Mouse (Mus musculus) forebrain, embryonic 16.5 days (tissue): ENCODE measurements around the gene Homer3. TPM values are rescaled to one million over a fixed set of nuclear protein-coding genes. Genes with fewer than 3 reads are reported as not detected.

Experiments used
- ATAC-seq: fragments of 200-750 bp; cut with Nextera tagmentation; 2 replicates; pipeline ENCODE4 v1.8.0; 2017; ENCODE audit warnings: mild to moderate bottlenecking, moderate library complexity
- H3K27ac ChIP-seq: fragments of 300-500 bp; sonication (generic); 2 replicates; pipeline ENCODE4 v1.5.1; 2014; ENCODE audit warnings: low read length, control low read depth
- H3K27me3 ChIP-seq: fragments of 300-500 bp; sonication (generic); replicated peaks from 2 replicates; pipeline ENCODE4 v1.6.1; 2014; ENCODE audit warnings: low read length; ENCODE audit not compliant: control insufficient read depth, insufficient read depth
- H3K36me3 ChIP-seq: fragments of 300-500 bp; sonication (generic); 2 replicates; pipeline ENCODE4 v1.6.1; 2014; ENCODE audit not compliant: control insufficient read depth, insufficient read depth
- H3K4me1 ChIP-seq: fragments of 300-500 bp; sonication (generic); replicated peaks from 2 replicates; pipeline ENCODE4 v1.6.1; 2014; ENCODE audit warnings: low read length; ENCODE audit not compliant: control insufficient read depth, insufficient read depth
- H3K4me2 ChIP-seq: fragments of 300-500 bp; sonication (generic); 2 replicates; pipeline ENCODE4 v1.6.1; 2014; ENCODE audit warnings: mild to moderate bottlenecking, low read length, control low read depth
- H3K4me3 ChIP-seq: fragments of 300-500 bp; sonication (generic); replicated peaks from 2 replicates; pipeline ENCODE4 v1.5.1; 2014; ENCODE audit warnings: mild to moderate bottlenecking, low read length, control low read depth
- H3K9ac ChIP-seq: fragments of 300-500 bp; sonication (generic); replicated peaks from 2 replicates; pipeline ENCODE4 v1.6.1; 2014; ENCODE audit warnings: low read depth, low read length, control low read depth
- H3K9me3 ChIP-seq: fragments of 300-500 bp; sonication (generic); 2 replicates; pipeline ENCODE4 v1.6.1; 2016; ENCODE audit warnings: low read length; ENCODE audit not compliant: control insufficient read depth
- WGBS: fragments of 180-500 bp; shearing (Covaris S2); extraction: QIAGEN DNeasy Blood & Tissue Kit; methylation state at CpG from one replicate; pipeline ENCODE4 v1.1.7; 2014; 5-methylcytosine and 5-hydroxymethylcytosine counted together
- polyA plus RNA-seq: library from polyadenylated mRNA; unstranded; fragments of >200 nt; fragmentation: Nextera tagmentation; extraction: Ambion mirVana; gene quantifications from 2 replicates; pipeline ENCODE4 v1.2.1, GENCODE M21; 2015

The Homer3 gene
- polyA plus RNA-seq, 1 experiment from 2014 or later: 49.4 TPM

DNA sequence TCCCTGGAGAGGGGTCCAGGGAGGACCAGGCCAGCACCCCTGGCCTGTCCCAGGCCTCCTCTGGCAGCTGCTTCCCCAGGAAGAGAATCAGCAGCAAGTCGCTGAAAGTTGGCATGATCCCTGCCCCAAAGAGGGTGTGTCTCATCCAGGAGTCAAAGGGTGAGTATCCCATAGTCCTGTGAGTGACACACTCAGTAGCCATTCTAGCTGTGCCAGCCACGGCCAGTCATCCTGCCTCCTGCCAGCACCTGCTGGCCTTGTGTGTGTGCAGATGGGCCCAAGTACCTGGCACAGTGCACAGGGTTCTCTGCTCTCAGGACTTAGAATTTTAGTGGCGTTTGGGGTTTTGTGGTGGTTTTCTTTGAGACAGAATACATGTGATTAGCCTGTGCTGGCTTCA, 25.2 kb upstream of the Homer3 start:
- WGBS: 85% methylated on average over 3 of the region's 3 CpGs

DNA sequence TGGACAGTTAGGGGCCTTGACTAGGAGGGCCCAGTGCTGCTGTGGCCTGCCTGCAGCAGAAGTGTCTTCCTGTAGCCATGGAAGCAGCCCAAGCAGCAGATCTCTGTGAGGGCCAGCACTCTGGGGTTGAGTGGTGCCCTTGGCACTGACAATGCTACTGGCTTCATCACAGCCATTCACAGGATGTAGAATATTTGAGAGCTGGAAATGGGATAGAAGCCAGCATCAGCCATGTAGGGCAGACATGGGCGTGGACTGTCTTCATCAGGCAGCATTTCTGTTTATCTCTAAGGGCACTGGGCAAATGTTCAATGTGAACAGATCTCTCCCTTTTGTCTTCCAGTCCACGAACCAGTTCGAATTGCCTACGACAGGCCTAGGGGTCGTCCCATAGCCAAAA, 24.0 kb upstream of the Homer3 start:
- Histone ChIP-seq H3K9me3 (no peaks in the 10 kb centered on the region), H3K36me3 (peaks cover 67% of the 10 kb centered on the region), H3K27me3 (no peaks in the 10 kb centered on the region), H3K4me3 (no peak overlapping the region), H3K4me1 (no peaks in the 10 kb centered on the region), H3K27ac (no peak overlapping the region), H3K9ac (no peak overlapping the region), H3K4me2 (no peak overlapping the region)
- 96% methylated on average over 5 of the region's 5 CpGs for WGBS
- ATAC-seq: no peak

More for the DNA sequence above, 25.2 kb upstream of the Homer3 start:
- Histone ChIP-seq H3K9ac (no peak overlapping the region), H3K27ac (no peak overlapping the region), H3K4me3 (no peak overlapping the region), H3K9me3 (no peaks in the 10 kb centered on the region), H3K4me2 (no peak overlapping the region), H3K4me1 (no peaks in the 10 kb centered on the region), H3K27me3 (no peaks in the 10 kb centered on the region), H3K36me3 (peaks cover 66% of the 10 kb centered on the region)
- no peak for ATAC-seq

DNA sequence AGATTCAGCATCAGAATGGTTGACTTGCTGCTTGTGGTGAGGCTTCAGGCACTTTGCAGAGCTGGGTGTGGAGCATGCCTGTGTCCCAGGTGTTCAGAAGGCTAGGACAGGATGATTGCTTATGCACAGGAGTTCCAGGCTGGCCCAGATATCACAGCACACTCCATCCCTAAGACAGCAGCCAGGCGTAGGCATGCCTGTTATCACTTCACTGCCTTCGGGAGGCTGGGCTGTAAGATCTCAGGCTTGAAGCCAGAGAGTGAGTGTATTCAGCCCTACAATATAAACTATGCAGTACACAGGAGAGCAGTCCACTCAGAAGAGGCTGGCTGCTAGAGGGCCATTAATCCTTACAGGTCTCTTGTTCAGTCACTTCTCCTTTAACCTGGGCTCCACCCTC, 23.6 kb upstream of the Homer3 start:
- no peaks in the 10 kb centered on the region for H3K27me3 ChIP-seq
- H3K4me2 ChIP-seq: no peak overlapping the region
- H3K4me1 ChIP-seq: no peaks in the 10 kb centered on the region
- no peak for ATAC-seq
- peaks cover 69% of the 10 kb centered on the region for H3K36me3 ChIP-seq
- H3K27ac ChIP-seq: no peak overlapping the region
- 93% methylated on average over 2 of the region's 2 CpGs for WGBS
- no peak overlapping the region for H3K9ac ChIP-seq
- no peaks in the 10 kb centered on the region for H3K9me3 ChIP-seq
- H3K4me3 ChIP-seq: no peak overlapping the region

- no peaks in the 10 kb centered on the region for H3K9me3 ChIP-seq
- H3K27me3 ChIP-seq: no peaks in the 10 kb centered on the region
- H3K4me2 ChIP-seq: no peak overlapping the region
- no peak overlapping the region for H3K27ac ChIP-seq
- peaks cover 20% of the 10 kb centered on the region for H3K36me3 ChIP-seq
- no peaks in the 10 kb centered on the region for H3K4me1 ChIP-seq
- H3K4me3 ChIP-seq: no peak overlapping the region
- no peak for ATAC-seq
- no peak overlapping the region for H3K9ac ChIP-seq
- WGBS: 86% methylated on average over 3 of the region's 3 CpGs
Measured at GRCm38 (mm10) chr8:70267674-70268073, 15.0 kb upstream of the Homer3 start.

DNA sequence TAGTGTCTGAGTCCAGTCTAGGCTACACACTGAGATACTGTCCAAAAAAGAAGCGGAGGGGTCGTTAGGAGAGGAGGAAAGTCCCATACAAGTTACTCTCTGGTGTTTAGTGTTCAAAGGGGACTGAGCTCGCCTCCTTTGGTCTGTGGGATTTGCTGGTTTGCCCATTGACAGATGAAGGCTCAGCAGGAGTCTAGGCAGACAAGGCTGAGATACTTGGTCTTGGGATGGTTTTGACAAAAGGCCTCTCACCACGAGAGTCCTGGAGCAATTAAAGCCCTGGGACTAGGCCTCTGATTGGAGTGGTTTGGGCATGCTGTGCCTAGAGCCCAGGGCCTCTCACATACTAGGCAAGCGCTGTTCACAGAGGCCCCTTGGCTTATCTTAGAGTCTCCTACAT, 14.3 kb upstream of the Homer3 start:
- H3K9me3 ChIP-seq: no peaks in the 10 kb centered on the region
- no peak overlapping the region for H3K9ac ChIP-seq
- no peaks in the 10 kb centered on the region for H3K4me1 ChIP-seq
- no peak overlapping the region for H3K4me2 ChIP-seq
- 0 out of 2 replicates have a peak, but pooled peaks have one; percentile 7 for ATAC-seq
- H3K27me3 ChIP-seq: no peaks in the 10 kb centered on the region
- WGBS: 20% methylated on average over 5 of the region's 5 CpGs
- no peak overlapping the region for H3K27ac ChIP-seq
- no peak overlapping the region for H3K4me3 ChIP-seq
- H3K36me3 ChIP-seq: peaks cover 14% of the 10 kb centered on the region

GRCm38 (mm10) chr8:70268799-70269565, 13.6 kb upstream of the Homer3 start:
- Histone ChIP-seq H3K36me3 (peaks cover 7% of the 10 kb centered on the region; the same call in 1 of the 2 replicates), H3K4me2 (no peak overlapping the region), H3K9me3 (no peaks in the 10 kb centered on the region), H3K27ac (no peak overlapping the region), H3K27me3 (no peaks in the 10 kb centered on the region), H3K4me3 (no peak overlapping the region), H3K4me1 (no peaks in the 10 kb centered on the region), H3K9ac (no peak overlapping the region)
- peak; percentile 22; the same call in 1 of the 2 replicates for ATAC-seq
- 60% methylated on average over 11 of the region's 11 CpGs for whole genome bisulfite sequencing

DNA sequence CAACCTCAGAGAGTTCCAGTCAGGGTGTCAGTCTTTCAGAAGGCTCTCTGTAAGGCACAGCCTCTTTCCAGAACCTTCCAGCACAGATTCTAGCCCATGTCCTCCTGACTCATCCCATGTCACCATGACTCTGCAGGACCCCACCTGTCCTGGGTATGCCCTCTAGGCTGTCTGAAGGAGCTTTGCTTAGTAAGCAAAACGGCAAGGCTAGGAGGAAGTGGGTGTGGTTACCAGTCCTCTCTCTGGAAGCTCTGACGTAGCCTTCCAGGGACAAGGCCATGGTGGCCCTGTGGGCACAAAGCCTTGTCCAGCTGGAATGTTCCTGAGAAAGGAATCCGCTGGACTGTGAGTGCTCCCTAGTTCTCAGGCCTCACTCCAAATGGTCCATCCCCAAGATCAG, 9.7 kb upstream of the Homer3 start:
- Histone ChIP-seq H3K4me1 (no peaks in the 10 kb centered on the region), H3K4me2 (no peak overlapping the region), H3K9ac (no peak overlapping the region), H3K36me3 (no peaks in the 10 kb centered on the region), H3K9me3 (no peaks in the 10 kb centered on the region), H3K27ac (no peak overlapping the region), H3K4me3 (no peak overlapping the region), H3K27me3 (no peaks in the 10 kb centered on the region)
- WGBS: 72% methylated on average over 3 of the region's 3 CpGs
- ATAC-seq: no peak

DNA sequence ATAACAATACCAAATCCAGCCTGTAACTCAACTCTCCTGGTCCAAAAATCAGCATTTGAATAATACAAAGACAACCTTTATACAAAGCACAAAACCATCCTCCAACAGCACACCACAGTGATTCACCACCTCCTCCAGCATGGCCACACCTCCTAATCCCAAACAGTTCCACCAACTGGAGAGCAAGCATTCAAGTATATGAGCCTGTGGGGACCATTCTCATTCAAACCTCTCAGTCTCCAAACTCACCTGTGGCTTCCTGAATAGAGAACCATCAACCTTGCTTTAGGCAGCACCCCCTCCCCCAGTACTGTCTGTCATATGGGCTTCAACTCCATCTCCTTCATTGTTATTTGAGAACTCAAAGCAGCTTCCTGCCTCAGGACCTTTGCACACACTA, 8.3 kb upstream of the Homer3 start:
- Histone ChIP-seq H3K4me3 (no peak overlapping the region), H3K27me3 (no peaks in the 10 kb centered on the region)
- ATAC-seq: no peak

GRCm38 (mm10) chr8:70276476-70276875, 6.2 kb upstream of the Homer3 start:
- WGBS: 91% methylated on average over 3 of the region's 3 CpGs
- H3K36me3 ChIP-seq: no peaks in the 10 kb centered on the region
- no peak overlapping the region for H3K27ac ChIP-seq
- no peaks in the 10 kb centered on the region for H3K9me3 ChIP-seq
- no peak overlapping the region for H3K4me3 ChIP-seq
- no peak overlapping the region for H3K9ac ChIP-seq
- ATAC-seq: no peak
- no peaks in the 10 kb centered on the region for H3K27me3 ChIP-seq
- H3K4me1 ChIP-seq: no peaks in the 10 kb centered on the region
- H3K4me2 ChIP-seq: no peak overlapping the region

More for the DNA sequence above, 8.3 kb upstream of the Homer3 start:
- Histone ChIP-seq H3K9ac (no peak overlapping the region), H3K4me1 (no peaks in the 10 kb centered on the region), H3K9me3 (no peaks in the 10 kb centered on the region), H3K4me2 (no peak overlapping the region), H3K27ac (no peak overlapping the region), H3K36me3 (no peaks in the 10 kb centered on the region)

GRCm38 (mm10) chr8:70278175-70278574, 4.5 kb upstream of the Homer3 start:
- Histone ChIP-seq H3K27me3 (no peaks in the 10 kb centered on the region), H3K4me2 (no peak overlapping the region), H3K4me3 (no peak overlapping the region), H3K4me1 (peaks cover 3% of the 10 kb centered on the region), H3K9ac (no peak overlapping the region), H3K36me3 (no peaks in the 10 kb centered on the region), H3K9me3 (no peaks in the 10 kb centered on the region), H3K27ac (no peak overlapping the region)
- no peak for ATAC-seq
- 59% methylated on average over 15 of the region's 15 CpGs for WGBS
